Mouse (Mus musculus) common myeloid progenitor, adult 5-6 weeks (primary cell): ENCODE measurements at regions not wholly inside any gene's neighbourhood (a gene's known extent, or its start where the extent isn't known, plus 50 kb on each side); places are given as distances from the start of the nearest gene placed in this dataset.

Experiments used
- ATAC-seq: replicated peaks from 2 replicates; pipeline ENCODE4 v1.8.0; 2016; ENCODE audit warnings: low read depth, mild to moderate bottlenecking, moderate TSS enrichment, inconsistent platforms; ENCODE audit not compliant: poor library complexity, severe bottlenecking

- ATAC-seq, result no peak
Observed at GRCm38 (mm10) chr5:27963765-27964164, 107.4 kb upstream of the Insig1 start.

- peak; percentile 97 for ATAC-seq
Observed at GRCm38 (mm10) chr5:27995186-27995585, 76.0 kb upstream of the Insig1 start.

GRCm38 (mm10) chr5:27997751-27998150 lies 73.4 kb upstream of the Insig1 start:
- no peak for ATAC-seq

- ATAC-seq, result no peak
Observed at GRCm38 (mm10) chr5:28002922-28003321, 68.2 kb upstream of the Insig1 start.

GRCm38 (mm10) chr5:28003756-28004486 lies 67.2 kb upstream of the Insig1 start:
- ATAC-seq, result peak; percentile 51; the same call in 1 of the 2 replicates

- peak; percentile 66 for ATAC-seq
Observed at GRCm38 (mm10) chr5:28004487-28004827, 66.7 kb upstream of the Insig1 start.

- ATAC-seq, result no peak
Observed at GRCm38 (mm10) chr5:28009386-28009785, 61.8 kb upstream of the Insig1 start.

GRCm38 (mm10) chr5:28009871-28010270 lies 61.3 kb upstream of the Insig1 start:
- ATAC-seq, result no peak

- ATAC-seq, result no peak
Observed at GRCm38 (mm10) chr5:28010529-28010928, 60.6 kb upstream of the Insig1 start.

GRCm38 (mm10) chr5:28012496-28012895 lies 58.7 kb upstream of the Insig1 start:
- ATAC-seq, result no peak

GRCm38 (mm10) chr5:28013619-28014273 lies 57.4 kb upstream of the Insig1 start:
- peak; percentile 91 for ATAC-seq

GRCm38 (mm10) chr5:28019864-28020263 lies 51.3 kb upstream of the Insig1 start:
- 0 out of 2 replicates have a peak, but pooled peaks have one; percentile 29 for ATAC-seq
